14 mouse cellular contexts compared by ENCODE assay signal in the genomic region with DNA sequence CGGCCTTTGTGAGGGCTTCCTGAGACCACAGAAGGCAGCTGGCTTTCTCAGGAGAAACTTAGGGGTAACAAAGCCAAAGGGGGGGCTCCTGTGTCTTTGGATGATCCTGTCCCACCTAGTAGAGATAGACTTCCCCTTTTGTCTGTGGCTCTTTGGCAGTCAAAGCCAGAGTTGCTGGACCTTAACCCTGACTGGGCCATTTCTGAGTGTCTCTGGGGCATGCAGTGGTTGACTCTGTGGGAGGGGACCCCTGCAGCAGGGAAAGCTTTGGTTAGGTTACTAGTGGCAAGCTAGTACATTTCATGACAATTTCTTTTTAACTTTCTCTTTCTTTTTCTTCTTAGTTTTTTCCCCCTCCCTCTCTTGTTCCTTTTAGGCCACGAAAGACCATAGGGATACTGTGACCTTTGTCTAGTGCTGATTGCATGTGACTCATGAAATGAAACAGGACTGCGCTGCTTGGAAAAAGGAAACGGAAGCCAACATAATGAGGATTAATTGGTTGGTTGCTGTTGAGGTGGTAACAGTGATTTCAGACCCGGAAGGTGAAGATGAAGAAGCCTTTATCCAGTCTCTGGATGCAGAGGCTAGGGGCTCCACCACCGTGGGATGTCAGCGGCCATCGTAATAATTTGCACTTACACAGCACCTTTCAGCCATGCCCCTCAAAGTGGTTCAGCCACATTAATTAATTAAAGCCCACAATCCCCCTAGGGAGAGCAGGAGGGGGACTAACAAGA.
DNase-seq lines count a peak whose midpoint lies in the region; ATAC-seq and TF ChIP-seq lines count a peak whose summit lies in the region.
"Had no signal": no experiment of that assay in that cellular context is flagged by ENCODE, and none has a peak within 500 bp of the region (broad histone marks: within the 10 kb centered on the region; RNA-seq: fewer than 3 reads in every experiment).

No protein-coding gene starts in this region.

- ATAC-seq in liver, embryonic 12.5 days: no peak
- peak; percentile 40; the same call in 1 of the 2 replicates for ATAC-seq in forebrain, embryonic 16.5 days
- no peak for ATAC-seq in neural tube, embryonic 13.5 days (ENCODE audit: low read depth)

- H3K27ac ChIP-seq in liver, adult 2 months (replicated peaks; ENCODE audit: insufficient read depth, low read depth, low read length): no peak overlapping the region
- H3K27ac ChIP-seq in liver, embryonic 12.5 days: no peak overlapping the region
- no peak overlapping the region for H3K27ac ChIP-seq in forebrain, embryonic 16.5 days (ENCODE audit: low read length)
- H3K27ac ChIP-seq in neural tube, embryonic 13.5 days (replicated peaks): no peak overlapping the region
- H3K27ac ChIP-seq: embryonic facial prominence, embryonic 13.5 days; layer of hippocampus, adult 2 months; liver, embryonic 14.5 days had no signal

- H3K9ac ChIP-seq in liver, adult 2 months (ENCODE audit: low read depth, low read length): no peak overlapping the region
- no peak overlapping the region for H3K9ac ChIP-seq in liver, embryonic 12.5 days
- no peak overlapping the region for H3K9ac ChIP-seq in forebrain, embryonic 16.5 days (replicated peaks; ENCODE audit: low read depth, low read length)
- H3K9ac ChIP-seq in neural tube, embryonic 13.5 days: 0 out of 2 replicates have a peak overlapping the region, but pooled peaks have one; percentile 34
- H3K9ac ChIP-seq: embryonic facial prominence, embryonic 13.5 days; liver, embryonic 14.5 days had no signal

- no peak overlapping the region for H3K4me2 ChIP-seq in liver, embryonic 12.5 days
- peak overlapping the region; percentile 38 for H3K4me2 ChIP-seq in forebrain, embryonic 16.5 days (ENCODE audit: low read length)
- H3K4me2 ChIP-seq in neural tube, embryonic 13.5 days: peak overlapping the region; percentile 30; the same call in 1 of the 2 replicates
- H3K4me2 ChIP-seq: embryonic facial prominence, embryonic 13.5 days had no signal

- WGBS in liver, adult 2 months: 80% methylated on average over 8 of the region's 8 CpGs
- WGBS in liver, embryonic 12.5 days (ENCODE audit: insufficient replicate concordance): 76% methylated on average over 8 of the region's 8 CpGs
- WGBS in forebrain, embryonic 16.5 days: 15% methylated on average over 8 of the region's 8 CpGs
- 26% methylated on average over 8 of the region's 8 CpGs for WGBS in neural tube, embryonic 13.5 days

- no peaks in the 10 kb centered on the region for H3K79me2 ChIP-seq in liver, adult 2 months (ENCODE audit: control insufficient read depth, insufficient read depth, low read length)

- H3K9me3 ChIP-seq in liver, embryonic 12.5 days (replicated peaks): no peaks in the 10 kb centered on the region
- no peaks in the 10 kb centered on the region for H3K9me3 ChIP-seq in forebrain, embryonic 16.5 days (ENCODE audit: control insufficient read depth, low read length)
- no peaks in the 10 kb centered on the region for H3K9me3 ChIP-seq in neural tube, embryonic 13.5 days
- H3K9me3 ChIP-seq: embryonic facial prominence, embryonic 13.5 days had no signal

- no peak for TF ChIP-seq POLR2A in liver, adult 2 months (IDR thresholded peaks at IDR 0.05; ENCODE audit: extremely low read depth, insufficient read depth, low read length)

- no peak for TF ChIP-seq CTCF in liver, adult 2 months (IDR thresholded peaks at IDR 0.05; ENCODE audit: low read depth, low read length)

- H3K4me3 ChIP-seq in liver, adult 2 months (ENCODE audit: insufficient read depth, low read depth, low read length): no peak overlapping the region
- no peak overlapping the region for H3K4me3 ChIP-seq in liver, embryonic 12.5 days
- no peak overlapping the region for H3K4me3 ChIP-seq in forebrain, embryonic 16.5 days (replicated peaks; ENCODE audit: low read length)
- no peak overlapping the region for H3K4me3 ChIP-seq in neural tube, embryonic 13.5 days
- H3K4me3 ChIP-seq: embryonic facial prominence, embryonic 13.5 days; layer of hippocampus, adult 2 months had no signal

- H3K4me1 ChIP-seq in liver, adult 2 months (ENCODE audit: control insufficient read depth, insufficient read depth, low read length): peaks cover 4% of the 10 kb centered on the region; the same call in 1 of the 2 replicates
- H3K4me1 ChIP-seq in liver, embryonic 12.5 days: no peaks in the 10 kb centered on the region
- peaks cover 8% of the 10 kb centered on the region; the same call in 1 of the 2 replicates for H3K4me1 ChIP-seq in forebrain, embryonic 16.5 days (replicated peaks; ENCODE audit: control insufficient read depth, insufficient read depth, low read length)
- H3K4me1 ChIP-seq in neural tube, embryonic 13.5 days (replicated peaks): peaks cover 20% of the 10 kb centered on the region

- peak; percentile 6 for DNase-seq in liver, adult 2 months (ENCODE audit: extremely low read depth, low read depth, low spot score)
- peak; percentile 59 for DNase-seq in embryo, embryonic 10.5 days (ENCODE audit: low spot score)
- DNase-seq in heart, postnatal 4 days: no peak
- no peak for DNase-seq in right cerebral cortex, postnatal 36 days (ENCODE audit: low spot score in 2 of 2)
- no peak for DNase-seq in thymus, postnatal 10 days (ENCODE audit: low spot score in 2 of 2)
- DNase-seq: adrenal gland, postnatal 10 days; cerebellum, adult 2 months; lung, postnatal 36 days had no signal

- no peaks in the 10 kb centered on the region for H3K36me3 ChIP-seq in liver, adult 2 months (ENCODE audit: control insufficient read depth, insufficient read depth, low read length)
- H3K36me3 ChIP-seq in liver, embryonic 12.5 days: no peaks in the 10 kb centered on the region; the same call in 1 of the 2 replicates
- H3K36me3 ChIP-seq in forebrain, embryonic 16.5 days (ENCODE audit: control insufficient read depth, insufficient read depth): no peaks in the 10 kb centered on the region
- H3K36me3 ChIP-seq in neural tube, embryonic 13.5 days: no peaks in the 10 kb centered on the region
- H3K36me3 ChIP-seq: embryonic facial prominence, embryonic 13.5 days had no signal

- no peaks in the 10 kb centered on the region for H3K27me3 ChIP-seq in liver, adult 2 months (ENCODE audit: control insufficient read depth, insufficient read depth, low read length)
- no peaks in the 10 kb centered on the region for H3K27me3 ChIP-seq in liver, embryonic 12.5 days (replicated peaks)
- no peaks in the 10 kb centered on the region for H3K27me3 ChIP-seq in forebrain, embryonic 16.5 days (replicated peaks; ENCODE audit: control insufficient read depth, insufficient read depth, low read length)
- no peaks in the 10 kb centered on the region for H3K27me3 ChIP-seq in neural tube, embryonic 13.5 days
- H3K27me3 ChIP-seq: embryonic facial prominence, embryonic 13.5 days had no signal

Comparison
In these comparisons a context has a peak if more than half of its experiments do, and no peak if none do; other contexts are left out.
1. DNase-seq: peak in liver, adult 2 months (single experiment) and embryo, embryonic 10.5 days (single experiment); none in heart, postnatal 4 days (single experiment), right cerebral cortex, postnatal 36 days (0 of 2) and thymus, postnatal 10 days (0 of 2).